Mouse (Mus musculus) limb, embryonic 10.5 days (tissue): ENCODE results near the gene Sdhb. TPM values are rescaled to one million over a fixed set of nuclear protein-coding genes. Genes with fewer than 3 reads are reported as not detected.

Experiments used
- DNase-seq: peaks from one replicate; pipeline ENCODE4 v3.0.0-alpha.2; 2017; ENCODE audit warnings: low spot score
- H3K27ac ChIP-seq: fragments of 300-500 bp; sonication (generic); 2 replicates; pipeline ENCODE4 v1.5.1; 2016; ENCODE audit warnings: mild to moderate bottlenecking
- H3K27me3 ChIP-seq: fragments of 300-500 bp; sonication (generic); 2 replicates; pipeline ENCODE4 v1.6.1; 2016; ENCODE audit warnings: low read depth, mild to moderate bottlenecking; ENCODE audit not compliant: poor library complexity, severe bottlenecking
- H3K36me3 ChIP-seq: fragments of 300-500 bp; sonication (generic); 2 replicates; pipeline ENCODE4 v1.6.1; 2016; ENCODE audit warnings: mild to moderate bottlenecking, moderate library complexity
- H3K4me1 ChIP-seq: fragments of 300-500 bp; sonication (generic); 2 replicates; pipeline ENCODE4 v1.6.1; 2016
- H3K4me3 ChIP-seq: fragments of 300-500 bp; sonication (generic); 2 replicates; pipeline ENCODE4 v1.5.1; 2016; ENCODE audit warnings: mild to moderate bottlenecking, moderate library complexity
- H3K9me3 ChIP-seq: fragments of 300-500 bp; sonication (generic); replicated peaks from 2 replicates; pipeline ENCODE4 v1.6.1; 2016; ENCODE audit warnings: mild to moderate bottlenecking
- WGBS: fragments of 180-500 bp; shearing (Covaris S2); methylation state at CpG from one replicate; pipeline ENCODE4 v1.1.7; 2016; 5-methylcytosine and 5-hydroxymethylcytosine counted together
- polyA plus RNA-seq: library from polyadenylated mRNA; unstranded; fragments of >200 nt; fragmentation: Nextera tagmentation; extraction: Ambion mirVana; gene quantifications from 2 replicates; pipeline ENCODE4 v1.2.1, GENCODE M21; 2016

Sdhb gene
- polyA plus RNA-seq, 1 experiment from 2014 or later: 436 TPM

DNA sequence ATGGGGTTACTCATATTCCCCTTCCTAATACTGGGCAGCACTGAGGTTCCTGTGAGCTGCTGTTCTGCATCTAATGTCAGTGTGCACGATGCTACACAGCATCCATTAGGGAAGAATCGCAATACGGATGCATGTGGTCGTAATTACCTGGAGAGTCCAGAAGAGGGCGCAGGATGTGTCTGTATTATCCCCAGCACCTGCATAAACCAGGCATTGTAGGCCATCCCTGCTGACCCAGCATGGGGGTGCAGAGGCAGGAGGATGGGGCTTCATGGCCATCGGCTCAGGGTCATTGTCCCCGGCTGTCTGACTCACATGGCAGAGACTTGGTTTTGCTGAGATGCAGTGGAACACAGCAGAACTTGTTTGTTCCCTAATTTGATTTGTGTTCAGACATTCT lies 3.6 kb downstream of the Sdhb start:
- WGBS: 28% methylated on average over 7 of the region's 7 CpGs

DNA sequence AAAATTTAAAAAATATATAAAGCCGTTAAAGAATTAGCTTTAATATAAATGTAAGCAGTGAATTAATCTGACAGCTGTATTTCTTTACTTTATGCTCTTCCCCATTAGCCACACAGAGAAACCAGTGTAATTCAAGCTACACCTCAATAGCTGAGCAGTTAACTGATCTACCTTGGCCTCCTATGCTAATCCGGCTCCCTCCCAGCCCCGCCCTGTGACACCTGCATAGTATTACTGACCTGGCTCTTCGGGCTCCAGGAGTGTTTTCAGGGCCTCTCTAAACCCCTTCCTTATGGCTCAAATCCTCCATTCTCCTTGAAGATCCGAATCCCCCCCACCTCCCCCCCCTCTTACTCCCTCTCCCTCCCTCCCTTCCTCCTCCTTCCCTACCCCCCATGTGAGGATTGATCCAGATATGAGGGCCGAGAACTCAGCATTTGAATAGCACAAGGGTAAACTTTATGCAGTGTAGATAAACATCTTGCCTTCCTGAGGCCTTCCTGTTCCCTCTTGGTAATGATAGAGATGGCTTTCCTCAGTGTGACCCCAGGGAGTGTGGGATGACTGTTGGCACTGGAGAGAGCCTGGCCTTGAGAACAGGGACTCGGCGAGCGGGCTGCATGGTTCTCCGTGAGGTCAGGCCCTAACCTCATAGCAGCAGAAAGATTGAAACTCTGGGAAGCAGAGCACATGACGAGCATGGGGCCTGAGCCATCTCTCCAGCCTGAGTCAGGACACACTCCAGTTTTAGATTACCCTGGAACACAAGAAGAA lies 6.6 kb downstream of the Sdhb start:
- Histone ChIP-seq H3K36me3 (peaks cover 72% of the 10 kb centered on the region), H3K27me3 (no peaks in the 10 kb centered on the region)
- WGBS: 87% methylated on average over 11 of the region's 11 CpGs

More for the DNA sequence above, 3.6 kb downstream of the Sdhb start:
- peak; percentile 74 for DNase-seq
- H3K4me3 ChIP-seq: no peak overlapping the region
- H3K36me3 ChIP-seq: peaks cover 42% of the 10 kb centered on the region
- H3K9me3 ChIP-seq: no peaks in the 10 kb centered on the region
- H3K27ac ChIP-seq: no peak overlapping the region
- no peaks in the 10 kb centered on the region for H3K27me3 ChIP-seq
- peaks cover 34% of the 10 kb centered on the region for H3K4me1 ChIP-seq

DNA sequence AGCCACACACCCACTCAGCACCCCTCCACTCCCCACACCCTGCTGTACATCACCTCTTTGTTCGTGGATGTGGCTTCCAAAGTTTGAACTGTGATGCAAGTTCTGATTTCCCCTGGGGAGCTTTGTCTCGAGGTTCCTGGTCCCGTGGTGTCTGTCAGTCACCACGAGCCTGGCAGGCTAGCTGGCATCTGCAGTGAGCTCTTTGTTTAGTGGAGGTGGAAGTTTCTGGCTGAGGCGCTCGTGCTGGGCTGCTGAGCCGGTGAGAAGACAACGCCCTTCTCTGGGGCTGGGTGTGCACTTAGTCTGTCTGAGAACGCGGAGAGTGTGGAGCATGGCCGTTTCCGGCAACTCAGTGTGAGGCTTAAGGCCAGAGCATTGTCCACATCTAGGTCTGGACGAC lies 10.7 kb downstream of the Sdhb start:
- Histone ChIP-seq H3K36me3 (peaks cover 99% of the 10 kb centered on the region), H3K27me3 (no peaks in the 10 kb centered on the region), H3K9me3 (no peaks in the 10 kb centered on the region), H3K27ac (no peak overlapping the region), H3K4me3 (no peak overlapping the region), H3K4me1 (no peaks in the 10 kb centered on the region)
- 91% methylated on average over 13 of the region's 13 CpGs for WGBS
- no peak for DNase-seq

More for the DNA sequence above, 6.6 kb downstream of the Sdhb start:
- H3K27ac ChIP-seq: no peak overlapping the region
- no peak for DNase-seq
- no peaks in the 10 kb centered on the region for H3K9me3 ChIP-seq
- H3K4me1 ChIP-seq: peaks cover 11% of the 10 kb centered on the region
- no peak overlapping the region for H3K4me3 ChIP-seq

DNA sequence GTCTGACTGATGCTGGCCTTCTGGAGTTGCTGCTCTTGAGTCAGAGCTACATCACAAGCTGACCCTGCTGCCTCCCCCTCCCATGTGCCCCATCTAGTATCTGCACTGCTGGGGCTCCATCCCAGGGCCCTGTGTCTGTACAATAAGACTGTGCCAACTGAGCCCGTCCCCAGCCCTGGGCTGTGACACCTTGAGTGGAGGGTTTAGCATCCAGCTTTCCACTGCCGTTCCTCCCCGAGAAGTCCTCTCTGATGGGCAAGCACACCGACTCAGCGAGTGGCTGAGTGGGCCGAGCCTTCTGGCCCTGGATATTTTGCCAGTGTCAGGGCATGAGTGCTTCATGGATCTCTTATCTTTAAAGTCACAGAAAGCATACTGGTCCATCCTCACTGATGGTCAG lies 13.4 kb downstream of the Sdhb start:
- no peak overlapping the region for H3K4me3 ChIP-seq
- H3K9me3 ChIP-seq: no peaks in the 10 kb centered on the region
- H3K36me3 ChIP-seq: peaks cover 100% of the 10 kb centered on the region
- WGBS: 95% methylated on average over 6 of the region's 6 CpGs
- no peaks in the 10 kb centered on the region for H3K27me3 ChIP-seq
- DNase-seq: no peak
- H3K4me1 ChIP-seq: no peaks in the 10 kb centered on the region
- no peak overlapping the region for H3K27ac ChIP-seq

DNA sequence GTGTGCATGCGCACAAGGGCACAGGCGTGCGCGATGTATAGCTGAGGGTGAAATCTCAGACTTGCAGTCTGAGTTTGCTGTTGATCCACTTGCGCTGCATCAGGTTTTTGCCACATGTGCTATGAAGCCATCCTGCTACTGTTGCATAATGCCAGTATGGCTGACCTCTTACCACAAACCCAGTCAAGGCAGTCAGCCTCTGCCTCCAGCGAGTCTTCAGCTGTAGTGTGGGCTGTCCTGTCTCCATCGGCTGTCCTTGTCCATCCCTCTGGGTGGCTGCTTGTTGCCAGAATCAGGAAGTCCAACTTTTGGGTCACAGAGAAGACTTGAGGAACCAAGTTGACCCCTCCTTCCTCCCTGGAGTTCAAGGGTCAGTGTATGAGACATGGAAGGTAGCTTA lies 14.4 kb downstream of the Sdhb start:
- Histone ChIP-seq H3K4me3 (no peak overlapping the region), H3K36me3 (peaks cover 100% of the 10 kb centered on the region), H3K27me3 (no peaks in the 10 kb centered on the region), H3K9me3 (no peaks in the 10 kb centered on the region), H3K27ac (no peak overlapping the region), H3K4me1 (no peaks in the 10 kb centered on the region)
- no peak for DNase-seq
- WGBS: 94% methylated on average over 7 of the region's 7 CpGs

DNA sequence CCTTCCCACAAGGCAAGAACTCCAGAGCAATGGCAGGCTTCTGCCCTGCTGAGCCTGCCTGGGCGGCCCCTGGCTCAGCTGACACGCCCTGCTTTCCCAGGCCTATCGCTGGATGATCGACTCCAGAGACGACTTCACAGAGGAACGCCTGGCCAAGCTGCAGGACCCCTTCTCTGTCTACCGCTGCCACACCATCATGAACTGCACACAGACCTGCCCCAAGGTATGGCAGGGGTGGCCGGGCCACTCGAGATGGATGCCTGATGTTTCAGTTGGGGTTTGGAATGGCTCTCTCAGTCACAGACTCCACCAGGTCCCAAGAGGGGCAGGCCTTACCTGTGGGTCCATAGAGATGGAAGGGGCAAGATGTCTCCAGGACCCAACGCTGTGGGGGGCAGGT lies 16.3 kb downstream of the Sdhb start:
- no peak overlapping the region for H3K27ac ChIP-seq

DNA sequence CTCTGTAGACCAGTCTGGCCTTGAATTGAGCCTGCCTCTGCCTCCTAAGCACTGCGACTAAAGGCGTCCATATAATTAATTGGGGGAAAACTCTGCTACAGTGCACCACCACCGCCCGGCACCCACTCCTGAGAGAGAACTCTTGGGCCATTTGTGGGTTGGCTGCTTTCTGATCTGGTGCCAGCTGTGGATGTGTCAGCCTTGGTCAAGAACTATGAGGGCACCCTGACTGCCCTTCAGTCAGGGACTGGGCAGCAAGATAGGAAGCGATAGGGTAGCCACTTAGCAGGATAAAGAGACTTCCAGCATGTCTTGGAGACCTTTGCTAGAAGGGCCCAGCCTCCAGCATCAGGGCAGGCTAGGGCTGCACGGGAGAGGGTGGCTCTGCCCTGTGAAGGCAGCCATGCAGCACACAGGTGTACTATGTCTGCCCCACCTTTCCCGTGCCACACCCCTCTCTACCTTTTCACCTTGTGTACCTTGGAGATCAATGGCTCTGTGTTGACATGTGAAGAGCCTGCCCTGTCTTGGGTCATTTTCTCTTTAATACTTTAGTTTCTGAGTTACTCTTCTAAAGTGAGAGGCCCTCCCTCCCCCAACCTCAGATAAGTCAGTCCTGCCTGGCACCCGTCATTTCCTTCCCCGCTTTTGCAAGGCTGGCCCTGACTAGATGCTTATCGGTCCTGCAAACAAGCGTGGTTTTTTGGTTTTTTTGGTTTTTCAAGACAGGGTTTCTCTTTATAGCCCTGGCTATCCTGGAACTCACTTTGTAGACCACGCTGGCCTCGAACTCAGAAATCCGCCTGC lies 17.1 kb downstream of the Sdhb start:
- H3K36me3 ChIP-seq: peaks cover 82% of the 10 kb centered on the region
- H3K4me3 ChIP-seq: no peak overlapping the region
- H3K4me1 ChIP-seq: peaks cover 4% of the 10 kb centered on the region; the same call in 1 of the 2 replicates
- DNase-seq: no peak
- H3K27me3 ChIP-seq: no peaks in the 10 kb centered on the region
- no peaks in the 10 kb centered on the region for H3K9me3 ChIP-seq
- H3K27ac ChIP-seq: no peak overlapping the region
- WGBS: 92% methylated on average over 14 of the region's 14 CpGs

More for the DNA sequence above, 16.3 kb downstream of the Sdhb start:
- H3K36me3 ChIP-seq: peaks cover 90% of the 10 kb centered on the region
- no peak for DNase-seq
- H3K4me1 ChIP-seq: no peaks in the 10 kb centered on the region
- no peaks in the 10 kb centered on the region for H3K9me3 ChIP-seq
- WGBS: 77% methylated on average over 10 of the region's 10 CpGs
- no peak overlapping the region for H3K4me3 ChIP-seq
- H3K27me3 ChIP-seq: no peaks in the 10 kb centered on the region

DNA sequence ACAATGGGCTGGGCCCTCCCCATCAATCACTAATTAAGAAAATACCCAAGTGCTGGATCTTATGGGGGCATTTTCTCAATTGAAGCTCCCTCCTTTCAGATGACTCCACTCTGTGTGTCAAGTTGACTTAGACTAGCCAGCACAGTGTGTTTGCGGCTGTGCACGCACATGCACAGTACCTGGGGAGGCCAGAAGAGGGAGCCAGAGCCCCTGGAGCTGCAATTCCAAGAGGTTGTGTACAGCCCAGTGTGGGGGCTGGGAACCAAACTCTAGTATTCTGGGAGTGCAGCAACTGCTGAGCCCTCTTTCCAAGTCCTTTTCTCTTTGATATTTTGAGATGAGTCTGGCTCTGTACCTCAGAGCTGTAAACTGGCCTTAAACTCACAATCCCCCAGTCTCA lies 20.6 kb downstream of the Sdhb start:
- 95% methylated on average over 2 of the region's 2 CpGs for WGBS

DNA sequence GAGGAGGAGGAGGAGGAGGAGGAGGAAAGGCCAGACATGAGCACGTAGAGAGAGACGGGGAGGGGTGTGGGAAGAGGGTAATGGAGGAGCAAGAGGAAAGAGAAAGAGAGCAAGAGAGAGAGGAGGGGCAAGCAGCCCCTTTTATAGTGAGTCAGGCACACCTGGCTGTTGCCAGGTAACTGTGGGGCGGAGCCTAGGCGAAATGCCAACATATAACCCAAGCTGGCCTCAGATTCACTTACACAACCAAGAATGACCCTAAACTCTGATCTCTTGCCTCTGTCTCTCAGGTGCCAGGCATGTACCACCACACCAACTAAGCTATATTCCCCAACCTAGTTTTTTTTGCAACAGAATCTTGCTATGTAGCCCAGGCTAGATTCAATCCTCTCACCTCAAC lies 21.8 kb downstream of the Sdhb start:
- Histone ChIP-seq H3K27ac (no peak overlapping the region), H3K4me1 (peaks cover 29% of the 10 kb centered on the region), H3K36me3 (peaks cover 35% of the 10 kb centered on the region), H3K9me3 (no peaks in the 10 kb centered on the region), H3K27me3 (no peaks in the 10 kb centered on the region), H3K4me3 (no peak overlapping the region)
- 80% methylated on average over 4 of the region's 4 CpGs for WGBS
- DNase-seq: no peak

More for the DNA sequence above, 20.6 kb downstream of the Sdhb start:
- Histone ChIP-seq H3K4me1 (peaks cover 17% of the 10 kb centered on the region), H3K4me3 (no peak overlapping the region), H3K27ac (no peak overlapping the region), H3K9me3 (no peaks in the 10 kb centered on the region), H3K27me3 (no peaks in the 10 kb centered on the region), H3K36me3 (peaks cover 47% of the 10 kb centered on the region)
- DNase-seq: no peak

DNA sequence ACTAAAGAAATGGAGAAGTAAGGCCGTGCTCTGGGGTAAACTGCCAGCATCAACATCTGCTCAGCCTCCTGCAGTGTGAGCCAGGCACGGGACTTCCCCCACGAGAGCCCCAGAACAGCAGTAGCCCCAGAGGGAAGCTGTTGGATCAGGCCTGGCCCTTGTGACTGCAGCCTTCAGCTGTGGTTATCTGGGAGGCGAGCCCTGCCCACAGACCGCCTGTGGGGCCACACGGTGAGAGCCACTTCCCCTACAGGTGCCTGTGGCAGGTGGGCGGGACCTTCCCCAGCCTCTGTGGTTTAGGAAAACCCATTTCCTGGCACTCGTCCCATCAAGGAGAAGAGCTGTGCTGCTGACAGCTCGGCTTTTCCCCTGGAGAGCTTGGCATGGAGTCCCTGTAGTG lies 22.4 kb downstream of the Sdhb start:
- no peak overlapping the region for H3K4me3 ChIP-seq
- 0 out of 2 replicates have a peak overlapping the region, but pooled peaks have one; percentile 27 for H3K27ac ChIP-seq
- 14% methylated on average over 9 of the region's 9 CpGs for WGBS
- H3K9me3 ChIP-seq: no peaks in the 10 kb centered on the region
- no peaks in the 10 kb centered on the region for H3K27me3 ChIP-seq
- no peak for DNase-seq
- H3K4me1 ChIP-seq: peaks cover 33% of the 10 kb centered on the region
- peaks cover 28% of the 10 kb centered on the region for H3K36me3 ChIP-seq

DNA sequence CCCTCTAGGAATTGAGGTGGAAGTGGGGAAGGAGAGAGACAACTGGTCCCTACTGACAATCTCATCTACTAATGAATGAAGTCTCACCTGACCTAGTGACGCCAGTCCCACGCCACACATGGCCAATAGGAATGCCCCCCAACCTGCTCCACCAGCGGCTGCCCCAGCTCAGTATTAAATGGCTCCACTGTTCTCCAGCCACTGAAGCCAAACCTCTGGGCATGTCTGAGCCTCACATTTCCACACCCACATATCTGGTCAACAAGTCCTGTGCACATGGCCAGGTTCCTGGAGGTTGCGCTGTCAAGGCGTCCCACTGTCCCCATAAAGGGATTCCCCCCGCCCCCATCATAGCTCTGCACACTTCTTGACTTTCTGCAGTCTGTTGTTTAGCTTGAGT lies 23.5 kb downstream of the Sdhb start:
- no peak for DNase-seq
- no peaks in the 10 kb centered on the region for H3K9me3 ChIP-seq
- no peak overlapping the region for H3K27ac ChIP-seq
- WGBS: 83% methylated on average over 6 of the region's 6 CpGs
- H3K4me3 ChIP-seq: no peak overlapping the region
- H3K27me3 ChIP-seq: no peaks in the 10 kb centered on the region
- peaks cover 17% of the 10 kb centered on the region for H3K36me3 ChIP-seq
- H3K4me1 ChIP-seq: peaks cover 42% of the 10 kb centered on the region

DNA sequence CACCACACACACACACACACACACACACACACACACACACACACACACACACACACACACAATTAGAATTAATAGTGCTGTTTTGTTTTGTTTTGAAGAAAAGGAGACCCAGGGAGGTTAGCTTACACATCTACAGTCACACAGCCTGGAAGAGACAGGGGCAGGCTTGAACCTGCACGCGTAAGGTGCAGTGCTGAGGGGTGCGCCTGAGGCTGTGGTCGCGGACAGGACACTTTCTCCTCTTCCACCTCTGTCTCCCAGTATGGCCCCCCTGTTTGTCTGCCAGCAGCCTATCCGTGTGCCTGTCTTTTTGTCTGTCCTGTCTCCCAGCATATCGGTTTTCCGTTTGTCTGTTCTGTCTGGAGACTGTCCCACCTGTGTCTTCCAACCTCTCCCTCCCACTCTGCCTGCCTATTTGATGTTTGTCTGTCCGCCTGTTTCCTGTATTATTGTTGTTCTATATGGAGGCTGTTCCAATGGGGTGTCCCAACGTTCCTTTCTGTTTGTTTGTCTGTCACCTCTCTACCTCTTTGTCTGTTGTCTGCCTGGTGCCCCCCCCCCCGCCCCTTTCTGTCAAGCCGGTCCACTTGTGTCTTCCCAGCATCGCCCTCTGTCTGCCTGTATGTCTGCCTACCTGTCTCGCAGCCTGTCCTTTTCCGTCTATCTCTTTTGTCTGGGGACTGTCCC lies 25.2 kb downstream of the Sdhb start:
- H3K4me1 ChIP-seq: peaks cover 42% of the 10 kb centered on the region
- no peaks in the 10 kb centered on the region for H3K27me3 ChIP-seq
- H3K36me3 ChIP-seq: peaks cover 8% of the 10 kb centered on the region; the same call in 1 of the 2 replicates
- peak overlapping the region; percentile 86 for H3K27ac ChIP-seq
- peak overlapping the region; percentile 93 for H3K4me3 ChIP-seq
- 31% methylated on average over 15 of the region's 15 CpGs for WGBS
- no peak for DNase-seq
- H3K9me3 ChIP-seq: no peaks in the 10 kb centered on the region
